Mouse (Mus musculus) c-Kit-positive CD71-positive TER-119-negative erythroid progenitor cells, embryonic 14.5 days (primary cell): ENCODE measurements around the gene Rel.

Source experiments
- DNase-seq: peaks from one replicate; pipeline ENCODE4 v3.0.0-alpha.2; 2013; ENCODE audit warnings: low read depth

The Rel gene

GRCm38 (mm10) chr11:23744352-23744751 is 26.4 kb downstream of the Rel start:
- DNase-seq = no peak

GRCm38 (mm10) chr11:23741386-23741785 is 29.4 kb downstream of the Rel start:
- DNase-seq = no peak

- DNase-seq = peak; percentile 11
Observed at GRCm38 (mm10) chr11:23740895-23741294, 29.9 kb downstream of the Rel start.

GRCm38 (mm10) chr11:23735820-23736470 is 34.8 kb downstream of the Rel start:
- no peak for DNase-seq

- DNase-seq = no peak
Observed at GRCm38 (mm10) chr11:23734749-23735286, 36.0 kb downstream of the Rel start.

GRCm38 (mm10) chr11:23732840-23733239 is 37.9 kb downstream of the Rel start:
- no peak for DNase-seq

GRCm38 (mm10) chr11:23730120-23730519 is 40.6 kb downstream of the Rel start:
- peak; percentile 22 for DNase-seq

- DNase-seq = no peak
Observed at GRCm38 (mm10) chr11:23728186-23728585, 42.6 kb downstream of the Rel start.

GRCm38 (mm10) chr11:23726441-23726840 is 44.3 kb downstream of the Rel start:
- no peak for DNase-seq

GRCm38 (mm10) chr11:23725850-23726249 is 44.9 kb downstream of the Rel start:
- DNase-seq = no peak

GRCm38 (mm10) chr11:23722326-23722725 is 48.4 kb downstream of the Rel start:
- no peak for DNase-seq

- DNase-seq = peak; percentile 21
Observed at GRCm38 (mm10) chr11:23719825-23720224, 50.9 kb downstream of the Rel start.

- DNase-seq = no peak
Observed at GRCm38 (mm10) chr11:23718856-23719255, 51.9 kb downstream of the Rel start.

- DNase-seq = no peak
Observed at GRCm38 (mm10) chr11:23712299-23712698, 58.5 kb downstream of the Rel start.

GRCm38 (mm10) chr11:23704604-23705294 is 66.0 kb downstream of the Rel start:
- DNase-seq = no peak

- DNase-seq = no peak
Observed at GRCm38 (mm10) chr11:23701831-23702230, 68.9 kb downstream of the Rel start.

- no peak for DNase-seq
Observed at GRCm38 (mm10) chr11:23699414-23700095, 71.2 kb downstream of the Rel start.

- DNase-seq = no peak
Observed at GRCm38 (mm10) chr11:23698526-23698925, 72.2 kb downstream of the Rel start.

GRCm38 (mm10) chr11:23695847-23696246 is 74.9 kb downstream of the Rel start:
- no peak for DNase-seq

- no peak for DNase-seq
Observed at GRCm38 (mm10) chr11:23693286-23693685, 77.5 kb downstream of the Rel start.

GRCm38 (mm10) chr11:23688060-23688459 is 82.7 kb downstream of the Rel start:
- DNase-seq = no peak
